ENCODE assay signal across 16 mouse cellular contexts in the genomic region with DNA sequence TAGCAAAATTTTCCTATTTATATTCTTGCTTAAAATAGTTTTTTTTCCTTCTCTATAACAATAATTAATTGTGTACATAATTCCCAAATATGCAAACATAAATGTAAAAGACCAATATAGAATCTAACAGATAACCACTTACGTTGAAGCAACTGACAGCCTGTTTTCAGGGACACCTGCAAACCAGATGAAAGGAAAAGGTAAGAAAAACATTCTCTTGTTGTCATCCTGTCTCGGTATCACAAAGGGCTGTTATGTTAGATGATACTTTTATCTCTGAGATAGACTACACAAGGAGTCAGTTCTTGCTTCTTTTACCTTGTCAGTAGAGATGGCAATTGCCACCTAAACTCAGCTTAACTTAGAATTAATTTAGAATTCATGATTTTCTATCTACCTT.
"Had no signal": no experiment of that assay in that cellular context is flagged by ENCODE, and none has a peak within 500 bp of the region (broad histone marks: within the 10 kb centered on the region; RNA-seq: fewer than 3 reads in every experiment).

No protein-coding gene starts in this region.

- ATAC-seq: hindbrain, postnatal 0 days; intestine, embryonic 16.5 days had no signal

- DNase-seq: gastrocnemius, postnatal 14 days; gastrocnemius, postnatal 36 days; heart, adult 18-20 months; heart, postnatal 14 days; heart, postnatal 36 days; kidney, adult 11 months; kidney, adult 2 months; kidney, adult 9 months; kidney, postnatal 14 days; kidney, postnatal 36 days; layer of hippocampus, adult 9-11 months; layer of hippocampus, postnatal 36 days; liver; liver, embryonic 13.5 days had no signal
